Mouse (Mus musculus): ENCODE results near the gene Chek1. TPM values are rescaled to one million over a fixed set of nuclear protein-coding genes. Genes with fewer than 3 reads are reported as not detected.
A peak's percentile ranks its signal among the peaks of the same experiment; 100 is the strongest.

Chek1 gene
- polyA plus RNA-seq, 1 experiment from 2014 or later = 35.3 TPM

GRCm38 (mm10) chr9:36705923-36706322 is 20.9 kb downstream of the Chek1 start:
- Histone ChIP-seq H3K9me3 (ENCODE audit: control insufficient read depth, low read length) (no peaks in the 10 kb centered on the region), H3K4me3 (ENCODE audit: low read length) (no peak overlapping the region), H3K27me3 (ENCODE audit: control insufficient read depth, insufficient read depth, low read depth, low read length) (no peaks in the 10 kb centered on the region), H3K4me1 (replicated peaks; ENCODE audit: control insufficient read depth, insufficient read depth, low read length) (no peaks in the 10 kb centered on the region), H3K9ac (ENCODE audit: low read length) (no peak overlapping the region), H3K36me3 (ENCODE audit: control insufficient read depth, insufficient read depth, low read length) (peaks cover 2% of the 10 kb centered on the region), H3K4me2 (ENCODE audit: low read depth, low read length) (no peak overlapping the region), H3K27ac (ENCODE audit: low read length) (no peak overlapping the region)
- ATAC-seq (ENCODE audit: low read depth) = no peak
- 80% methylated on average over 3 of the region's 3 CpGs for WGBS

- Histone ChIP-seq H3K27ac (ENCODE audit: low read length) (no peak overlapping the region), H3K4me2 (ENCODE audit: low read depth, low read length) (no peak overlapping the region), H3K9me3 (ENCODE audit: control insufficient read depth, low read length) (no peaks in the 10 kb centered on the region), H3K9ac (ENCODE audit: low read length) (no peak overlapping the region), H3K36me3 (ENCODE audit: control insufficient read depth, insufficient read depth, low read length) (no peaks in the 10 kb centered on the region), H3K27me3 (ENCODE audit: control insufficient read depth, insufficient read depth, low read depth, low read length) (no peaks in the 10 kb centered on the region), H3K4me3 (ENCODE audit: low read length) (no peak overlapping the region), H3K4me1 (replicated peaks; ENCODE audit: control insufficient read depth, insufficient read depth, low read length) (no peaks in the 10 kb centered on the region)
- ATAC-seq (ENCODE audit: low read depth) = no peak
- WGBS = 71% methylated on average over 10 of the region's 10 CpGs
These were observed 32.6 kb downstream of the Chek1 start for GRCm38 (mm10) chr9:36694276-36694675.

- Histone ChIP-seq H3K4me3 (ENCODE audit: low read length) (no peak within 1 kb of the TSS), H3K9ac (ENCODE audit: low read length) (no peak within 1 kb of the TSS), H3K4me1 (replicated peaks; ENCODE audit: control insufficient read depth, insufficient read depth, low read length) (no peaks in the 10 kb centered on the region), H3K36me3 (ENCODE audit: control insufficient read depth, insufficient read depth, low read length) (no peaks in the 10 kb centered on the region), H3K27ac (ENCODE audit: low read length) (no peak within 1 kb of the TSS), H3K4me2 (ENCODE audit: low read depth, low read length) (no peak within 1 kb of the TSS), H3K9me3 (ENCODE audit: control insufficient read depth, low read length) (no peaks in the 10 kb centered on the region), H3K27me3 (ENCODE audit: control insufficient read depth, insufficient read depth, low read depth, low read length) (no peaks in the 10 kb centered on the region)
- 54% methylated on average over 1 of the region's 1 CpGs for WGBS
- ATAC-seq (ENCODE audit: low read depth) = no peak
These were observed 33.9 kb downstream of the Chek1 start, which contains the start of gene Acrv1 for GRCm38 (mm10) chr9:36692920-36693319. Gene Acrv1 (plus strand): TSS chr9:36693220.

GRCm38 (mm10) chr9:36687329-36687728 is 39.5 kb downstream of the Chek1 start:
- Histone ChIP-seq H3K4me1 (replicated peaks; ENCODE audit: control insufficient read depth, insufficient read depth, low read length) (no peaks in the 10 kb centered on the region), H3K9me3 (ENCODE audit: control insufficient read depth, low read length) (no peaks in the 10 kb centered on the region), H3K9ac (ENCODE audit: low read length) (no peak overlapping the region), H3K4me2 (ENCODE audit: low read depth, low read length) (no peak overlapping the region), H3K4me3 (ENCODE audit: low read length) (no peak overlapping the region), H3K36me3 (ENCODE audit: control insufficient read depth, insufficient read depth, low read length) (no peaks in the 10 kb centered on the region), H3K27ac (ENCODE audit: low read length) (no peak overlapping the region), H3K27me3 (ENCODE audit: control insufficient read depth, insufficient read depth, low read depth, low read length) (no peaks in the 10 kb centered on the region)
- no peak for ATAC-seq (ENCODE audit: low read depth)

- Histone ChIP-seq H3K9ac (ENCODE audit: low read length) (no peak overlapping the region), H3K4me2 (ENCODE audit: low read depth, low read length) (no peak overlapping the region), H3K27ac (ENCODE audit: low read length) (no peak overlapping the region), H3K4me1 (replicated peaks; ENCODE audit: control insufficient read depth, insufficient read depth, low read length) (no peaks in the 10 kb centered on the region), H3K4me3 (ENCODE audit: low read length) (no peak overlapping the region), H3K9me3 (ENCODE audit: control insufficient read depth, low read length) (no peaks in the 10 kb centered on the region), H3K36me3 (ENCODE audit: control insufficient read depth, insufficient read depth, low read length) (no peaks in the 10 kb centered on the region), H3K27me3 (ENCODE audit: control insufficient read depth, insufficient read depth, low read depth, low read length) (no peaks in the 10 kb centered on the region)
- ATAC-seq (ENCODE audit: low read depth) = peak; percentile 69; the same call in 1 of the 2 replicates
- WGBS = 34% methylated on average over 2 of the region's 2 CpGs
These were observed 45.4 kb downstream of the Chek1 start for GRCm38 (mm10) chr9:36681424-36681823.

Other genes with a start within 250 kb of the Chek1 start
- not detected in 2 replicates for gene Gm5615, start 185.1 kb downstream of the Chek1 start, polyA plus RNA-seq (2015; fragmentation: Nextera tagmentation; extraction: Ambion mirVana)
- not detected in 2 replicates for gene Gm17689, start 144.4 kb downstream of the Chek1 start, polyA plus RNA-seq (2015; fragmentation: Nextera tagmentation; extraction: Ambion mirVana)
- gene A630095E13Rik, start 83.7 kb downstream of the Chek1 start, polyA plus RNA-seq (2015; fragmentation: Nextera tagmentation; extraction: Ambion mirVana) = not detected in 2 replicates
- gene Acrv1, start 33.8 kb downstream of the Chek1 start, polyA plus RNA-seq (2015; fragmentation: Nextera tagmentation; extraction: Ambion mirVana) = not detected in 2 replicates
- 255 and 287 TPM in 2 replicates for gene Stt3a, start 40.6 kb upstream of the Chek1 start, polyA plus RNA-seq (2015; fragmentation: Nextera tagmentation; extraction: Ambion mirVana)
- gene Ei24, start 70.3 kb upstream of the Chek1 start, polyA plus RNA-seq (2015; fragmentation: Nextera tagmentation; extraction: Ambion mirVana) = 98.9 and 101 TPM in 2 replicates
- gene Fez1, start 94.8 kb upstream of the Chek1 start, polyA plus RNA-seq (2015; fragmentation: Nextera tagmentation; extraction: Ambion mirVana) = 3.5 and 4.9 TPM in 2 replicates